Mouse (Mus musculus) embryonic facial prominence, embryonic 12.5 days (tissue): ENCODE measurements around the gene Atrnl1. TPM values are rescaled to one million over a fixed set of nuclear protein-coding genes. Genes with fewer than 3 reads are reported as not detected.

Experiments
- ATAC-seq: fragments of 200-750 bp; cut with Nextera tagmentation; 2 replicates; pipeline ENCODE4 v1.8.0; 2017; ENCODE audit not compliant: insufficient number of reproducible peaks, insufficient read depth, low FRiP score, low TSS enrichment
- H3K27ac ChIP-seq: fragments of 300-500 bp; sonication (generic); 2 replicates; pipeline ENCODE4 v1.5.1; 2016; ENCODE audit warnings: mild to moderate bottlenecking
- H3K27me3 ChIP-seq: fragments of 300-500 bp; sonication (generic); 2 replicates; pipeline ENCODE4 v1.6.1; 2016; ENCODE audit warnings: mild to moderate bottlenecking, moderate library complexity
- H3K36me3 ChIP-seq: fragments of 300-500 bp; sonication (generic); 2 replicates; pipeline ENCODE4 v1.6.1; 2016; ENCODE audit warnings: mild to moderate bottlenecking
- H3K4me1 ChIP-seq: fragments of 300-500 bp; sonication (generic); 2 replicates; pipeline ENCODE4 v1.6.1; 2016
- H3K4me2 ChIP-seq: fragments of 300-500 bp; sonication (generic); replicated peaks from 2 replicates; pipeline ENCODE4 v1.6.1; 2016; ENCODE audit warnings: mild to moderate bottlenecking, moderate library complexity
- H3K4me3 ChIP-seq: fragments of 300-500 bp; sonication (generic); 2 replicates; pipeline ENCODE4 v1.5.1; 2016; ENCODE audit warnings: mild to moderate bottlenecking
- H3K9ac ChIP-seq: fragments of 300-500 bp; sonication (generic); 2 replicates; pipeline ENCODE4 v1.6.1; 2016; ENCODE audit warnings: mild to moderate bottlenecking, moderate library complexity
- H3K9me3 ChIP-seq: fragments of 300-500 bp; sonication (generic); 2 replicates; pipeline ENCODE4 v1.6.1; 2016; ENCODE audit warnings: mild to moderate bottlenecking, moderate library complexity
- WGBS: fragments of 180-500 bp; shearing (Covaris S2); methylation state at CpG from one replicate; pipeline ENCODE4 v1.1.7; 2016; 5-methylcytosine and 5-hydroxymethylcytosine counted together
- polyA plus RNA-seq: library from polyadenylated mRNA; unstranded; fragments of >200 nt; fragmentation: Nextera tagmentation; extraction: Ambion mirVana; gene quantifications from 2 replicates; pipeline ENCODE4 v1.2.1, GENCODE M21; 2016

The Atrnl1 gene
- polyA plus RNA-seq, 1 experiment from 2014 or later = 12.8 TPM

GRCm38 (mm10) chr19:57725326-57725725, 114.5 kb downstream of the Atrnl1 start:
- H3K9me3 ChIP-seq = no peaks in the 10 kb centered on the region
- H3K4me2 ChIP-seq = no peak overlapping the region
- no peak for ATAC-seq
- no peak overlapping the region for H3K27ac ChIP-seq
- H3K27me3 ChIP-seq = no peaks in the 10 kb centered on the region
- no peaks in the 10 kb centered on the region for H3K4me1 ChIP-seq
- WGBS = 93% methylated on average over 2 of the region's 2 CpGs
- H3K9ac ChIP-seq = no peak overlapping the region
- no peak overlapping the region for H3K4me3 ChIP-seq
- H3K36me3 ChIP-seq = peaks cover 15% of the 10 kb centered on the region; the same call in 1 of the 2 replicates

DNA sequence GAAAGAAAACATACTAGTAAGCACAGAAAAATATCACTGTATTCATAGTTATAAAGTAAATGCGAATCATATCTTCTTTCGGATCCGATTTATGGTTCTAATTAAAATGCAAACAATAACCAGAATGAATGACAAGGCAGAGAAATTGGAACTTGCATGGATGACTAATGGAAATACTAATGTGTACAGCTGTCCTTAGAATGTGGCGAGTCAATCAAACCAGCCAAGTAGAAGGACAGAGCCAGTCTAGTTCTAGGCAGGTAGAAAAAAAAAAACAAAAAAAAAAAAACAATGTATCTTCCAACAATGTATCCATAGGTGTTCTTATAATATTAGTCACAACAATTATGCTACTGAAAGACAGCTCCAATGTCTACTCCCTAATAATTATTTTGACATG, 116.2 kb downstream of the Atrnl1 start:
- H3K4me3 ChIP-seq = no peak overlapping the region
- no peaks in the 10 kb centered on the region for H3K27me3 ChIP-seq
- H3K9me3 ChIP-seq = no peaks in the 10 kb centered on the region
- no peak for ATAC-seq
- no peaks in the 10 kb centered on the region for H3K4me1 ChIP-seq
- WGBS = 82% methylated on average over 4 of the region's 4 CpGs
- no peak overlapping the region for H3K4me2 ChIP-seq
- H3K36me3 ChIP-seq = peaks cover 18% of the 10 kb centered on the region; the same call in 1 of the 2 replicates
- H3K9ac ChIP-seq = no peak overlapping the region
- no peak overlapping the region for H3K27ac ChIP-seq

GRCm38 (mm10) chr19:57737475-57737874, 126.6 kb downstream of the Atrnl1 start:
- H3K4me1 ChIP-seq = no peaks in the 10 kb centered on the region
- H3K4me3 ChIP-seq = no peak overlapping the region
- H3K27me3 ChIP-seq = no peaks in the 10 kb centered on the region
- no peak overlapping the region for H3K27ac ChIP-seq
- H3K36me3 ChIP-seq = peaks cover 26% of the 10 kb centered on the region
- no peak overlapping the region for H3K4me2 ChIP-seq
- no peak for ATAC-seq
- no peaks in the 10 kb centered on the region for H3K9me3 ChIP-seq
- no peak overlapping the region for H3K9ac ChIP-seq
- WGBS = 80% methylated on average over 3 of the region's 3 CpGs

- no peak overlapping the region for H3K9ac ChIP-seq
Measured at GRCm38 (mm10) chr19:57745579-57745978, 134.7 kb downstream of the Atrnl1 start.

DNA sequence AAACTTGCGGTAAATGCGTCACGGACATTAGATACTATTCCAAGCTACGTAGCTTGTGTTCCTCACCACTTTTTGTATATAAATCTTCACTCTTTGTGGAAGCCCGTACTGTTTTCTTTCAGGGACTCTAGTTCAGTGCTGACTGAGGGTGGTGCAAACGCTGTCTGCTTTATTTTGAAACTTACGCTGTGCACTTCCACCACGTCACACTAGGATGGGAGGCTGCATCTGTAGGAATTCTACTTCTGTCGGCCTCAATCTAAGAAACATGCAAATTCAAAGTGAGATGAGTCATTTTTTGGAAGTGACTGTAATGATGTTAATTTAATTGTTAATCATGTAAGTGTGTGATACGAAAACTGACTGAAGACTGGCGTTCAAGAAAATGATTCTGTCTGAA, 135.7 kb downstream of the Atrnl1 start:
- no peak for ATAC-seq
- Histone ChIP-seq H3K4me2 (no peak overlapping the region), H3K9ac (no peak overlapping the region), H3K27ac (no peak overlapping the region), H3K4me1 (no peaks in the 10 kb centered on the region), H3K27me3 (no peaks in the 10 kb centered on the region), H3K9me3 (no peaks in the 10 kb centered on the region), H3K4me3 (no peak overlapping the region), H3K36me3 (no peaks in the 10 kb centered on the region; the same call in 1 of the 2 replicates)
- 92% methylated on average over 11 of the region's 11 CpGs for WGBS

More at GRCm38 (mm10) chr19:57745579-57745978, 134.7 kb downstream of the Atrnl1 start:
- WGBS = 58% methylated on average over 9 of the region's 9 CpGs
- Histone ChIP-seq H3K36me3 (no peaks in the 10 kb centered on the region; the same call in 1 of the 2 replicates), H3K27me3 (no peaks in the 10 kb centered on the region), H3K4me1 (no peaks in the 10 kb centered on the region), H3K9me3 (no peaks in the 10 kb centered on the region), H3K4me3 (no peak overlapping the region), H3K27ac (no peak overlapping the region), H3K4me2 (no peak overlapping the region)
- no peak for ATAC-seq

- ATAC-seq = no peak
- no peak overlapping the region for H3K9ac ChIP-seq
Measured at GRCm38 (mm10) chr19:57752189-57752588, 141.4 kb downstream of the Atrnl1 start.

GRCm38 (mm10) chr19:57762526-57762925, 151.7 kb downstream of the Atrnl1 start:
- WGBS = 83% methylated on average over 2 of the region's 2 CpGs
- ATAC-seq = no peak
- no peaks in the 10 kb centered on the region for H3K4me1 ChIP-seq
- H3K4me3 ChIP-seq = no peak overlapping the region
- no peaks in the 10 kb centered on the region for H3K36me3 ChIP-seq
- H3K27ac ChIP-seq = no peak overlapping the region
- H3K9me3 ChIP-seq = no peaks in the 10 kb centered on the region
- no peak overlapping the region for H3K9ac ChIP-seq
- H3K4me2 ChIP-seq = no peak overlapping the region
- H3K27me3 ChIP-seq = no peaks in the 10 kb centered on the region

More at GRCm38 (mm10) chr19:57752189-57752588, 141.4 kb downstream of the Atrnl1 start:
- H3K27me3 ChIP-seq = no peaks in the 10 kb centered on the region
- no peak overlapping the region for H3K4me2 ChIP-seq
- no peaks in the 10 kb centered on the region for H3K9me3 ChIP-seq
- no peak overlapping the region for H3K27ac ChIP-seq
- peaks cover 6% of the 10 kb centered on the region; the same call in 1 of the 2 replicates for H3K36me3 ChIP-seq
- no peaks in the 10 kb centered on the region for H3K4me1 ChIP-seq
- H3K4me3 ChIP-seq = no peak overlapping the region
- 92% methylated on average over 14 of the region's 14 CpGs for WGBS

GRCm38 (mm10) chr19:57764576-57765371, 153.9 kb downstream of the Atrnl1 start:
- no peaks in the 10 kb centered on the region for H3K36me3 ChIP-seq
- H3K4me3 ChIP-seq = no peak overlapping the region
- H3K9me3 ChIP-seq = no peaks in the 10 kb centered on the region
- 86% methylated on average over 16 of the region's 16 CpGs for WGBS
- no peaks in the 10 kb centered on the region for H3K27me3 ChIP-seq
- no peak overlapping the region for H3K4me2 ChIP-seq
- H3K4me1 ChIP-seq = no peaks in the 10 kb centered on the region
- H3K27ac ChIP-seq = no peak overlapping the region
- no peak overlapping the region for H3K9ac ChIP-seq
- ATAC-seq = no peak

GRCm38 (mm10) chr19:57767051-57767450, 156.2 kb downstream of the Atrnl1 start:
- no peaks in the 10 kb centered on the region for H3K27me3 ChIP-seq
- no peak for ATAC-seq
- H3K4me1 ChIP-seq = no peaks in the 10 kb centered on the region
- H3K9me3 ChIP-seq = no peaks in the 10 kb centered on the region
- 85% methylated on average over 2 of the region's 2 CpGs for WGBS
- H3K4me2 ChIP-seq = no peak overlapping the region
- no peak overlapping the region for H3K27ac ChIP-seq
- H3K36me3 ChIP-seq = no peaks in the 10 kb centered on the region
- H3K4me3 ChIP-seq = no peak overlapping the region
- no peak overlapping the region for H3K9ac ChIP-seq

DNA sequence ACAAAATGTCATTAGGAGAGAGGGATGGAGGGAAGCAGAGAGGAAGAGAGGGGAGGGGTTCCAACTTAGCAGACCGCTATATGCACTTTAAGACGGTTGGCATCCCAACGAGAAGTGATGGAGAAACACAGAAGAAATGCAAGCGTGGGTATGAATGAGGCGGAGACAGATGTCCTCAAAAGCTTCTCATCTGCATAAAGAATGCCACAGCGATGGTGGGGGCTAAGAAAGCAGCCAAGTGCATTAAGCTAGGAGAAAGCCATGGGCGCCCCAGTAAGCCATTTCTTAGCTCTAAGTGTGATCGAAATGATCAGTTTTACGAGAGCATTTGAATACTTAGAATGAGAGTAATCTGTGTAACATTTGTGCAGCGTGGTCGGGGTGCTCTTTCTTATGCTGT, 157.8 kb downstream of the Atrnl1 start:
- no peak overlapping the region for H3K27ac ChIP-seq
- no peaks in the 10 kb centered on the region for H3K36me3 ChIP-seq
- H3K9ac ChIP-seq = no peak overlapping the region
- no peak for ATAC-seq
- no peaks in the 10 kb centered on the region for H3K27me3 ChIP-seq
- no peak overlapping the region for H3K4me2 ChIP-seq
- 92% methylated on average over 11 of the region's 11 CpGs for WGBS
- H3K9me3 ChIP-seq = no peaks in the 10 kb centered on the region
- no peak overlapping the region for H3K4me3 ChIP-seq
- no peaks in the 10 kb centered on the region for H3K4me1 ChIP-seq

DNA sequence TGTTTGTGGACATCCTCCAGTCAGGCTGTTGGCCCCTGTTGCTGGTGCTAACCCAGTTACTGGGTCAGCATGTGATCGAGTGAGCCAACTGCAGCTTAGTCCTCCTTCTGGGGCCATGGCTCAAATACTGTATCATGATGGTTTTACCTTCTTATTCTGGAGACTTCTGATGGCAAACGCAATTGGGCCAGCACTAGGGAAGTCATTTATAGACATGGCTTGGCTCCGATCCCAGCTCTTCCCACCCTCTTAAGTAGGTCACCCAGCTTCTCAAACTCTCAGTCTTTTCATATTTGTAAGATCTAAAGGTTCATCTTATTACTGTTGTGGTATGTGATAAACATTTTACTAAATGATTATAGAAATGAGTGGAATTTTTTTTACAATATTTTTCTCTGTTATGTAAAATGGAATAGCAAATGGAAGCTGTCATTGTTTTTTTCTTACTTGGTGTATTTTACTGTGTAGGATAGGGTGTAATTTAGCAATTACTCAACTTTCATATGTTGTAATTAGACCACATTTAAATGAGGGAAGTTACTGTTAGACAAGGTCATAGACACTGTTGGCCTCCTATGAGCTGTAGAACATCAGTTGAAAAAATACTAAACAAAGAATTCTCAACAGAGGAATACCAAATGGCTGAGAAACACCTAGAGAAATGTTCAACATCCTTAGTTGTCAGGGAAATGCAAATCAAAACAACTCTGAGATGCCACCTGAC, 171.7 kb downstream of the Atrnl1 start:
- H3K9me3 ChIP-seq = no peaks in the 10 kb centered on the region
- H3K4me1 ChIP-seq = no peaks in the 10 kb centered on the region
- 0 out of 2 replicates have a peak, but pooled peaks cover 3% of the 10 kb centered on the region for H3K36me3 ChIP-seq
- no peak overlapping the region for H3K4me2 ChIP-seq
- H3K9ac ChIP-seq = no peak overlapping the region
- no peak overlapping the region for H3K27ac ChIP-seq
- ATAC-seq = no peak
- H3K27me3 ChIP-seq = no peaks in the 10 kb centered on the region
- no peak overlapping the region for H3K4me3 ChIP-seq
- 94% methylated on average over 3 of the region's 3 CpGs for WGBS

DNA sequence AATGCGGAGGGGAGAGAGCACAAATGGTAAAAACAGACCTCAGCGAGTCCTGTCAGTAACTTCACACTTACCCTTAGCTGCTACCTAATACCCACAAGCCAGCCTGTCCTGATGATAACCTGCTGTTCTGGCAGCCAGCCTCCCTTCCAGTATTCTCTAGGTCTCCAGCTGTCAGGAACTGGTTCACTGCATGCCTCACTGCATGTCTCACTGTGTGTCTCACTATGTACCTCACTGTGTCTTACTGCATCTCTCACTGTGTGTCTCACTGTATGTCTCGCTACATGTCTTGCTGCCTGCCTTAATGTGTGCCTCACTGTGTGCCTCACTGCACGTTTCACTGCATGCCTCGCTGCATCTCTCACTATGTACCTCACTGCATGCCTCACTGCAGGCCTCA, 175.9 kb downstream of the Atrnl1 start:
- WGBS = 75% methylated on average over 5 of the region's 5 CpGs
- no peak for ATAC-seq
- H3K9ac ChIP-seq = no peak overlapping the region

More for the DNA sequence above, 175.9 kb downstream of the Atrnl1 start:
- H3K9me3 ChIP-seq = no peaks in the 10 kb centered on the region
- H3K36me3 ChIP-seq = no peaks in the 10 kb centered on the region
- H3K4me2 ChIP-seq = no peak overlapping the region
- no peaks in the 10 kb centered on the region for H3K27me3 ChIP-seq
- H3K27ac ChIP-seq = no peak overlapping the region
- H3K4me1 ChIP-seq = no peaks in the 10 kb centered on the region
- no peak overlapping the region for H3K4me3 ChIP-seq
